Mouse (Mus musculus) left cerebral cortex, postnatal 36 days (tissue): ENCODE data around the gene Rfxank. TPM values are rescaled to one million over a fixed set of nuclear protein-coding genes. Genes with fewer than 3 reads are reported as not detected.

Source experiments
- microRNA-seq: library from miRNA; unstranded; fragments of <30 nt; microRNA quantifications from one replicate; pipeline ENCODE4 v1.2.0, GENCODE M21; 2022
- total RNA-seq, 2 experiments: library from RNA; stranded (reverse); gene quantifications; 2 replicates each; pipeline ENCODE4 v1.2.3; 2021

Gene Rfxank
- total RNA-seq, 2 experiments from 2014 or later, result 12.7 to 16.7 TPM

Small RNA genes lying within 50 kb of the gene (microRNA-seq; reads per million reads assigned to microRNA genes)
- 23.6 reads per million, percentile 42 among the genes with 10 or more reads in this experiment for gene Mir7066

Other genes with a start within 250 kb of the Rfxank start
- under 1 TPM in 1 of 2 experiments, not detected in 1; 0.32 TPM for gene Tssk6, start 237.0 kb downstream of the Rfxank start, total RNA-seq
- gene Ndufa13, start 236.6 kb downstream of the Rfxank start, total RNA-seq, result 100 to 1,000 TPM; 144 to 161 TPM
- gene Yjefn3, start 236.4 kb downstream of the Rfxank start, total RNA-seq, result 10 to 100 TPM; 23.7 to 31.3 TPM
- 10 to 100 TPM; 27.3 to 27.6 TPM for gene Gatad2a, start 142.8 kb downstream of the Rfxank start, total RNA-seq
- gene Mau2, start 96.4 kb downstream of the Rfxank start, total RNA-seq, result 10 to 100 TPM; 71.3 to 78.7 TPM
- 10 to 100 TPM; 48.5 to 53.4 TPM for gene Sugp1, start 96.3 kb downstream of the Rfxank start, total RNA-seq
- gene Tm6sf2, start 66.2 kb downstream of the Rfxank start, total RNA-seq, result 1 to 10 TPM; 1.5 TPM
- gene Hapln4, start 55.7 kb downstream of the Rfxank start, total RNA-seq, result 10 to 100 TPM; 78.4 to 95.6 TPM
- 100 to 1,000 TPM; 192 to 201 TPM for gene Ncan, start 18.3 kb downstream of the Rfxank start, total RNA-seq
- 10 to 100 TPM; 18.5 to 27.4 TPM for gene Nr2c2ap, start 7.8 kb downstream of the Rfxank start, total RNA-seq
- 10 to 100 TPM; 47.9 to 50.5 TPM for gene Borcs8, start 345 bp upstream of the Rfxank start, total RNA-seq
- gene Mef2b, start 557 bp upstream of the Rfxank start, total RNA-seq, result under 1 TPM; 0.61 to 0.64 TPM
- 10 to 100 TPM; 42.9 to 60.1 TPM for gene Tmem161a, start 33.2 kb upstream of the Rfxank start, total RNA-seq
- gene Slc25a42, start 73.2 kb upstream of the Rfxank start, total RNA-seq, result 10 to 100 TPM; 29.7 to 45.9 TPM
- gene Sugp2, start 95.1 kb upstream of the Rfxank start, total RNA-seq, result 100 to 1,000 TPM; 105 to 126 TPM
- 10 to 100 TPM; 37.4 to 42.2 TPM for gene Armc6, start 95.3 kb upstream of the Rfxank start, total RNA-seq
- gene Homer3, start 143.7 kb upstream of the Rfxank start, total RNA-seq, result 1 to 10 TPM; 9.1 to 9.6 TPM
- 10 to 100 TPM; 47.8 to 49.8 TPM for gene Ddx49, start 163.3 kb upstream of the Rfxank start, total RNA-seq
- gene Cope, start 163.4 kb upstream of the Rfxank start, total RNA-seq, result 100 to 1,000 TPM; 124 to 139 TPM
- 100 to 1,000 TPM; 101 to 104 TPM for gene Cers1, start 176.6 kb upstream of the Rfxank start, total RNA-seq
- 10 to 100 TPM; 15.3 to 23.7 TPM for gene Gdf1, start 190.7 kb upstream of the Rfxank start, total RNA-seq
- 10 to 100 TPM; 59.2 to 66.3 TPM for gene Upf1, start 214.1 kb upstream of the Rfxank start, total RNA-seq
- under 1 TPM; 0.25 to 0.88 TPM for gene Comp, start 234.4 kb upstream of the Rfxank start, total RNA-seq